ENCODE assay signal across 10 mouse cellular contexts in genomic region chr1:34076701-34077421, GRCm38 (mm10).
DNase-seq lines count a peak whose midpoint lies in the region; ATAC-seq and TF ChIP-seq lines count a peak whose summit lies in the region.
"Had no signal": no experiment of that assay in that cellular context is flagged by ENCODE, and none has a peak within 500 bp of the region (broad histone marks: within the 10 kb centered on the region; RNA-seq: fewer than 3 reads in every experiment).

No protein-coding gene starts in this region.

- H3K27me3 ChIP-seq in erythroblast, embryonic 14.5 days (ENCODE audit: control insufficient read depth): no peaks in the 10 kb centered on the region
- H3K27me3 ChIP-seq in lung, embryonic 14.5 days (ENCODE audit: insufficient read depth, low read length): no peaks in the 10 kb centered on the region

- no peak for ATAC-seq in erythroblast, adult 5-6 weeks (replicated peaks; ENCODE audit: low FRiP score, poor library complexity, severe bottlenecking)
- peak; percentile 85 for ATAC-seq in lung, embryonic 14.5 days (ENCODE audit: insufficient read depth)

- DNase-seq in retina, postnatal 1 day: peak; percentile 28
- DNase-seq in retina, embryonic 14.5 days (ENCODE audit: low spot score): no peak
- peak; percentile 43 for DNase-seq in lung, embryonic 14.5 days
- no peak for DNase-seq in cerebellum, adult 8-10 months
- DNase-seq in gastrocnemius, postnatal 25 days: no peak
- DNase-seq in urinary bladder, postnatal 10 days (ENCODE audit: low spot score): no peak

- no peak for TF ChIP-seq CTCF in lung, embryonic 14.5 days (IDR thresholded peaks at IDR 0.05; ENCODE audit: low read depth)

- H3K9me3 ChIP-seq in erythroblast, embryonic 14.5 days (ENCODE audit: control insufficient read depth, low read length): no peaks in the 10 kb centered on the region
- no peaks in the 10 kb centered on the region for H3K9me3 ChIP-seq in lung, embryonic 14.5 days (ENCODE audit: low read depth, low read length)

- H3K4me3 ChIP-seq in erythroblast, embryonic 14.5 days (replicated peaks): peak overlapping the region; percentile 31
- H3K4me3 ChIP-seq in lung, embryonic 14.5 days (ENCODE audit: low read depth, low read length): peak overlapping the region; percentile 7; the same call in 1 of the 2 replicates
- H3K4me3 ChIP-seq: layer of hippocampus, adult 2 months; myocyte had no signal

- H3K27ac ChIP-seq in lung, embryonic 14.5 days (ENCODE audit: low read depth): no peak overlapping the region
- H3K27ac ChIP-seq: layer of hippocampus, adult 2 months had no signal

- 7% methylated on average over 12 of the region's 12 CpGs for WGBS in lung, embryonic 14.5 days

- no peaks in the 10 kb centered on the region for H3K36me3 ChIP-seq in erythroblast, embryonic 14.5 days (ENCODE audit: control insufficient read depth)
- H3K36me3 ChIP-seq in lung, embryonic 14.5 days (ENCODE audit: insufficient read depth): no peaks in the 10 kb centered on the region

- H3K9ac ChIP-seq in lung, embryonic 14.5 days: no peak overlapping the region

- no peaks in the 10 kb centered on the region for H3K4me1 ChIP-seq in erythroblast, embryonic 14.5 days (ENCODE audit: control insufficient read depth)
- H3K4me1 ChIP-seq in lung, embryonic 14.5 days (ENCODE audit: insufficient read depth): peaks cover 6% of the 10 kb centered on the region; the same call in 1 of the 2 replicates

- peak overlapping the region; percentile 51 for H3K4me2 ChIP-seq in lung, embryonic 14.5 days

Comparison
In these comparisons a context has a peak if more than half of its experiments do, and no peak if none do; other contexts are left out.
1. DNase-seq: peak in retina, postnatal 1 day (single experiment) and lung, embryonic 14.5 days (single experiment); none in retina, embryonic 14.5 days (single experiment), cerebellum, adult 8-10 months (single experiment), gastrocnemius, postnatal 25 days (single experiment) and urinary bladder, postnatal 10 days (single experiment).